Mouse (Mus musculus) testis, adult 2 months (tissue): ENCODE data around the gene Cln6.

Experiments used
- CTCF ChIP-seq: fragments of 200-500 bp; IDR thresholded peaks from 2 replicates; pipeline ENCODE4 v1.5.1; 2012; ENCODE audit warnings: low read depth, mild to moderate bottlenecking, inconsistent platforms, low read length, moderate library complexity; ENCODE audit not compliant: control insufficient read depth, insufficient read depth, insufficient replicate concordance
- POLR2A ChIP-seq: fragments of 200-500 bp; IDR thresholded peaks from 2 replicates; pipeline ENCODE4 v1.6.1; 2012; ENCODE audit warnings: low read depth, mild to moderate bottlenecking, inconsistent platforms, low read length, moderate library complexity; ENCODE audit not compliant: control insufficient read depth

GRCm38 (mm10) chr9:62825791-62826393 is 12.7 kb upstream of the Cln6 start:
- TF ChIP-seq CTCF: no peak
- TF ChIP-seq POLR2A: no peak
